In the genomic region with DNA sequence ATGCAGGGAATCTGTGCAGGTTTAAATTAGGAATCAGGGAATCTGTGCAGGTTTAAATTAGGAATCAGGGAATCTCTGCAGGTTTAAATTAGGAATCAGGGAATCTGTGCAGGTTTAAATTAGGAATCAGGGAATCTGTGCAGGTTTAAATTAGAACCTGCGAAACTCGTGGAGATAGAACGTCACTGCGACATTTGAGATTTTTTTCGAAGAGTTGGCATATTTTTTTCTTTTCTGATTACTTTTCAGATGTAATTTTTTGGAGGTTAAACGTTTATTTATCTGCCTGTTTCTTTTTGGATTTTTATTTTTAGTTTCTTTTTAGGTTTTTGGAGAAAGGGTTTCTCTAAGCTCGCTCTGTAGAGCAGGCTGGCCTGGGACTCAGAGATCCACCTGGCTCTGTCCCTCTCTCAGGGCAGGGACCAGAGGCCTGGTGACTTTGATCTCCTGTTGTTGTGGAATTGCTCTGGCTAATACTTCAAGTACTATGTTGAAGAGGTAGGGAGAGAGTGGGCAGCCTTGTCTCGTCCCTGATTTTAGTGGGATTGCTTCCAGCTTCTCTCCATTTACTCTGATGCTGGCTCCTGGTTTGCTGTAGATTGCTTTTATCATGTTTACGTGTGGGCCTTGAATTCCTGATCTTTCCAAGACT, we compare ENCODE assay signal across 12 mouse cellular contexts. TPM values are rescaled to one million over a fixed set of nuclear protein-coding genes. Genes with fewer than 3 reads are reported as not detected.
DNase-seq lines count a peak whose midpoint lies in the region; ATAC-seq and TF ChIP-seq lines count a peak whose summit lies in the region.
"Not testable (repeated sequence)": the region's sequence is repeated elsewhere in the genome, so short reads cannot be mapped to it uniquely, and the experiment has no call there.
"Had no signal": no experiment of that assay in that cellular context is flagged by ENCODE, and none has a peak within 500 bp of the region (broad histone marks: within the 10 kb centered on the region; RNA-seq: fewer than 3 reads in every experiment).

No protein-coding gene starts in this region.

- not testable (repeated sequence) for H3K9me3 ChIP-seq in heart, embryonic 13.5 days; kidney, embryonic 16.5 days (ENCODE audit: low read length); liver, embryonic 11.5 days (ENCODE audit: control insufficient read depth, low read length)

- H3K4me3 ChIP-seq in heart, embryonic 13.5 days; kidney, embryonic 16.5 days (ENCODE audit: low read length); liver, embryonic 11.5 days (ENCODE audit: low read depth, low read length); myocyte: not testable (repeated sequence)

- ATAC-seq in erythroblast, adult 5-6 weeks (replicated peaks; ENCODE audit: low FRiP score, poor library complexity, severe bottlenecking) = peak; percentile 66; the same call in 1 of the 2 replicates
- ATAC-seq in heart, embryonic 13.5 days (ENCODE audit: extremely low read depth, insufficient number of reproducible peaks, low FRiP score, low TSS enrichment) = peak; percentile 61; the same call in 1 of the 2 replicates
- peak; percentile 75 for ATAC-seq in kidney, embryonic 16.5 days (ENCODE audit: low FRiP score, low TSS enrichment)
- peak; percentile 73 for ATAC-seq in liver, embryonic 11.5 days (replicated peaks; ENCODE audit: low FRiP score)

- H3K4me1 ChIP-seq in heart, embryonic 13.5 days; kidney, embryonic 16.5 days (ENCODE audit: insufficient read depth, low read length); liver, embryonic 11.5 days (replicated peaks; ENCODE audit: control insufficient read depth, insufficient read depth, low read length): not testable (repeated sequence)

- not testable (repeated sequence) for TF ChIP-seq POLR2A in myocyte (IDR thresholded peaks at IDR 0.05; ENCODE audit: insufficient read length, low read depth)

- H3ac ChIP-seq in myocyte (ENCODE audit: control insufficient read depth, insufficient read length) = not testable (repeated sequence)

- not testable (repeated sequence) for H3K36me3 ChIP-seq in heart, embryonic 13.5 days; kidney, embryonic 16.5 days (ENCODE audit: insufficient read depth, low read length); liver, embryonic 11.5 days (ENCODE audit: control insufficient read depth, insufficient read depth, low read length); myocyte (ENCODE audit: control insufficient read depth, insufficient read depth); splenic B cell, adult 2 months (ENCODE audit: control insufficient read depth, insufficient read depth, low read length, poor library complexity, severe bottlenecking)

- not testable (repeated sequence) for H3K27ac ChIP-seq in heart, embryonic 13.5 days (replicated peaks); kidney, embryonic 16.5 days (ENCODE audit: low read length); liver, embryonic 11.5 days (ENCODE audit: low read depth, low read length)

- not testable (repeated sequence) for H3K79me2 ChIP-seq in myocyte (ENCODE audit: control insufficient read depth, insufficient read depth)

- H3K27me3 ChIP-seq in heart, embryonic 13.5 days (replicated peaks); kidney, embryonic 16.5 days (ENCODE audit: insufficient read depth, low read length); liver, embryonic 11.5 days (replicated peaks; ENCODE audit: control insufficient read depth, insufficient read depth, low read length); myocyte (ENCODE audit: control insufficient read depth, insufficient read depth, insufficient read length); splenic B cell, adult 2 months (ENCODE audit: control insufficient read depth, insufficient read depth, low read length, poor library complexity, severe bottlenecking): not testable (repeated sequence)

- H3K4me2 ChIP-seq in heart, embryonic 13.5 days; kidney, embryonic 16.5 days (replicated peaks; ENCODE audit: low read depth, low read length); liver, embryonic 11.5 days: not testable (repeated sequence)
- H3K4me2 ChIP-seq in myocyte (ENCODE audit: low read depth) = peak overlapping the region; percentile 28

- not testable (repeated sequence) for H3K9ac ChIP-seq in heart, embryonic 13.5 days; kidney, embryonic 16.5 days (replicated peaks; ENCODE audit: low read length); liver, embryonic 11.5 days (ENCODE audit: low read depth, low read length)

- 59% methylated on average over 9 of the region's 9 CpGs for WGBS in heart, embryonic 13.5 days
- WGBS in kidney, embryonic 16.5 days = 70% methylated on average over 8 of the region's 9 CpGs
- WGBS in liver, embryonic 11.5 days = 69% methylated on average over 8 of the region's 9 CpGs

- DNase-seq in 3T3-L1 (ENCODE audit: low read depth, low spot score) = peak; percentile 2
- DNase-seq in adrenal gland, postnatal 14 days = peak; percentile 8
- DNase-seq in liver, embryonic 11.5 days (ENCODE audit: low spot score) = not testable (repeated sequence)
- DNase-seq in splenic B cell, adult 2 months (ENCODE audit: low read depth, low spot score) = peak; percentile 52

RNA-seq across cellular contexts. Expression of a gene that starts 31.2 kb away (rescaled TPM):
- total RNA-seq in adrenal gland, postnatal 14 days (2021) = not detected in 2 replicates
- total RNA-seq in erythroblast, adult 5-6 weeks (2015; ENCODE audit: low replicate concordance) = not detected in 2 replicates
- not detected in 2 replicates for total RNA-seq in erythroblast, adult 5-6 weeks (2017; ENCODE audit: low replicate concordance)
- polyA plus RNA-seq in heart, embryonic 13.5 days (2015; fragmentation: Nextera tagmentation; extraction: Ambion mirVana) = not detected in 2 replicates
- polyA plus RNA-seq in kidney, embryonic 16.5 days (2015; fragmentation: Nextera tagmentation; extraction: Ambion mirVana) = not detected in 2 replicates
- polyA plus RNA-seq in liver, embryonic 11.5 days (2014; fragmentation: Nextera tagmentation; extraction: Ambion mirVana) = not detected in 2 replicates
- polyA plus RNA-seq in myocyte (2012; fragmentation: generic; extraction: Trizol) = not detected
- total RNA-seq: gastrocnemius, postnatal 14 days; layer of hippocampus, adult 2 months had no signal
- polyA plus RNA-seq: midbrain, embryonic 10.5 days; thymus, postnatal 0 days had no signal
